Mouse (Mus musculus) layer of hippocampus, adult 2 months (tissue): ENCODE data around the gene Tjp3. TPM values are rescaled to one million over a fixed set of nuclear protein-coding genes. Genes with fewer than 3 reads are reported as not detected.

Source experiments
- DNase-seq, 2 experiments: peaks; one replicate each; pipeline ENCODE4 v3.0.0; 2022; ENCODE audit warnings: low spot score in 2 of 2
- H3K27ac ChIP-seq: fragments of 200-600 bp; 2 replicates; pipeline ENCODE4 v1.8.1; 2022
- H3K4me3 ChIP-seq: fragments of 200-600 bp; 2 replicates; pipeline ENCODE4 v1.8.1; 2022; ENCODE audit warnings: mild to moderate bottlenecking
- CTCF ChIP-seq: fragments of 200-600 bp; conservative IDR thresholded peaks from 2 replicates; pipeline ENCODE4 v1.8.1; 2022; ENCODE audit warnings: antibody characterized with exemption, mild to moderate bottlenecking, moderate library complexity
- long read RNA-seq, 2 experiments: library from polyadenylated mRNA; stranded (forward); transcript quantifications; one replicate each; pipeline ENCODE4 v2.0.0; 2021; ENCODE audit warnings: borderline mapping rate in 2 of 2
- total RNA-seq, 2 experiments: library from RNA; stranded (reverse); gene quantifications; 2 replicates each; pipeline ENCODE4 v1.2.3; 2021

Tjp3 gene
- total RNA-seq, result under 1 TPM; 0.54 to 0.91 TPM
- long read RNA-seq, experiment 1, partial matches to known transcripts, result 0 of 1 reads
- long read RNA-seq, experiment 1, other reads (novel, unspliced or antisense), result 1 of 1 reads
- long read RNA-seq, experiment 2, partial matches to known transcripts, result 1 of 2 reads
- long read RNA-seq, experiment 2, other reads (novel, unspliced or antisense), result 1 of 2 reads

GRCm38 (mm10) chr10:81291511-81292104 lies at the start of gene Tjp3:
Tjp3 (minus strand) TSS chr10:81291581.
- Histone ChIP-seq H3K27ac (no peak within 1 kb of the TSS), H3K4me3 (no peak within 1 kb of the TSS)

GRCm38 (mm10) chr10:81340551-81341332 lies 49.4 kb upstream of the Tjp3 start:
- no peak for DNase-seq
- Histone ChIP-seq H3K27ac (no peak overlapping the region), H3K4me3 (no peak overlapping the region)
- TF ChIP-seq CTCF, result no peak

More at GRCm38 (mm10) chr10:81291511-81292104, at the start of gene Tjp3:
- DNase-seq, result no peak
- no peak for TF ChIP-seq CTCF

- no peak for TF ChIP-seq CTCF
- no peak overlapping the region for H3K4me3 ChIP-seq
- DNase-seq, result no peak
- no peak overlapping the region for H3K27ac ChIP-seq
Measured at GRCm38 (mm10) chr10:81336558-81336957, 45.2 kb upstream of the Tjp3 start.

- H3K27ac ChIP-seq, result no peak overlapping the region
- no peak overlapping the region for H3K4me3 ChIP-seq
- no peak for DNase-seq
- no peak for TF ChIP-seq CTCF
Measured at GRCm38 (mm10) chr10:81335393-81336340, 44.3 kb upstream of the Tjp3 start.

DNA sequence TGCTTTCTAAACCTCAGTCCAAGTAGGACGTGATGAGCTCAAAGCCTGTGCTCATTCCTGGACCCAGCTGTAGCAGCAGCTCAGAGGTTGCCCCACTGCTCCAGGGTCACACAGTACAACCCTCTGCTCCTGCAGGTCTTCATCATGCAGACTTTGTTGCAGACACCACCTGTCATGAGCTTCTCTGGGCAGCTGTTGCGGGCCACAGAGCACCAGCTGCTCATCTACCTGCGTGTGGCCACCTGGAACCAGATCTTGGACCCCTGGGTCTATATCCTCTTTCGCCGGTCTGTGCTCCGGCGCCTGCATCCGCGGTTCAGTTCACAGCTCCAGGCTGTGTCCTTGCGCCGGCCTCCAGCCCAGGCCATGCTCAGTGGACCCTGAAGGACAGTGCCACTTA lies 42.9 kb upstream of the Tjp3 start:
- no peak overlapping the region for H3K27ac ChIP-seq
- no peak for DNase-seq
- no peak for TF ChIP-seq CTCF

GRCm38 (mm10) chr10:81332277-81332676 lies 40.9 kb upstream of the Tjp3 start:
- TF ChIP-seq CTCF, result no peak
- Histone ChIP-seq H3K27ac (no peak overlapping the region), H3K4me3 (no peak overlapping the region)
- no peak for DNase-seq

More for the DNA sequence above, 42.9 kb upstream of the Tjp3 start:
- no peak overlapping the region for H3K4me3 ChIP-seq

DNA sequence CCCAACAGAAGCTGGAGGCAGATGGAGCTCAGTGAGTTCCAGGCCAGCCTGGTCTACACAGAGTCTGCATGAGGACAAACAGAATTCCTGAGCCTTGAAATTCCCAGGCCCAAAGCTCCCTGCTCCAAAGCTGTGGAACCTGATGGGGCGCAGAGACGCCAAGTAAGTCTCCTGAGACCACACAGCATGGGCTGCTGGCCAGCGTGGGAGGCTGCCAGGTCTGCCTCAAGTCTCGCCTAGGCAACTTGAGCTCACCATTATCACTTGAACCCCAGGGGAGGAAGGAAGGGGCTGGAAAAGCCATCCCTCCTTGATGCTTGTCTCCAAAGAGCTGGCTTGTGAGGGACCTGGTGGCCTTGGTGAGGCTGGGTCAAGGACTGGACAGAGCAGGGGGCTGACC lies 38.6 kb upstream of the Tjp3 start:
- TF ChIP-seq CTCF, result no peak
- no peak for DNase-seq
- Histone ChIP-seq H3K4me3 (no peak overlapping the region), H3K27ac (peak overlapping the region; percentile 46; the same call in 1 of the 2 replicates)

DNA sequence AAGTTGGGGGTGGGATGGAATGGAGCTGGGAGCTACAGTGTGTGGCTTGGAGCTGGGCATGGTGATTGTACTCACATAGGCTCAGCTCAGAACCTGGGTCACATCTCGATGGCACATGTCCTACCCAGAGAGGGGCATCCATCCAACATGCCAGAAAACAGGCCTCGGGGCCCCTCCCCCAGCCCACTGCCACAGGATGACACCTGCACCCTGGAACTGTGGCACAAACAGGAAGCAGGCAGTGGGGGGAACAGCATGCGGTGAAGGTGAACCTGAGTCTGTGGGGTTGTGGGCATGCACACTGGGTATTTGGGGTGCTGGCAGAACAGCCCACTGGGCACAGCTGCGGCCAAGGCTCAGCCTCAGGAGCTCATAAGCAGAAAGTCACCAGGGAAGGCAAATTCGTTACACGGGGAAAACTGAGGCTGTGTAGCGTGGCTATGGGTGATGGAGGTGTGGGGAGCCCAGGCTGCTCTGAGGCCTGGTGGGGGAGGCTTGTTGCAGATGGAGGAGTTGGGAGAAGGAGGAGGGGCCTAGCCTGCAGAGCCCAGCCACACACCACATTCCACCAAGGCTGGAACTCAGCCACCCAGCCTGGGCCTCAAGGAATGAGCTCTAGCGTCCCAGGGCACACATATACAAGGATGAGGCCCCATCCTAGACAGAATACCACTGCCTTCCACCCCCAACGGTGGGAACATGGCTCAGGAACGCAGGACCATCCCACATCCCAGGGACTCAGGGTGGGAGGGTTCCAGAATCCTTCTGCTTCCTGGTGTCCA lies 38.0 kb upstream of the Tjp3 start:
- TF ChIP-seq CTCF, result no peak
- no peak for DNase-seq
- Histone ChIP-seq H3K27ac (peak overlapping the region; percentile 46; the same call in 1 of the 2 replicates), H3K4me3 (no peak overlapping the region)

GRCm38 (mm10) chr10:81328386-81328785 lies 37.0 kb upstream of the Tjp3 start, which contains the start of gene Tbxa2r:
Tbxa2r (plus strand) TSS chr10:81328731.
- DNase-seq, result no peak
- no peak within 1 kb of the TSS for H3K4me3 ChIP-seq
- TF ChIP-seq CTCF, result no peak
- peak within 1 kb of the TSS; percentile 69 for H3K27ac ChIP-seq

DNA sequence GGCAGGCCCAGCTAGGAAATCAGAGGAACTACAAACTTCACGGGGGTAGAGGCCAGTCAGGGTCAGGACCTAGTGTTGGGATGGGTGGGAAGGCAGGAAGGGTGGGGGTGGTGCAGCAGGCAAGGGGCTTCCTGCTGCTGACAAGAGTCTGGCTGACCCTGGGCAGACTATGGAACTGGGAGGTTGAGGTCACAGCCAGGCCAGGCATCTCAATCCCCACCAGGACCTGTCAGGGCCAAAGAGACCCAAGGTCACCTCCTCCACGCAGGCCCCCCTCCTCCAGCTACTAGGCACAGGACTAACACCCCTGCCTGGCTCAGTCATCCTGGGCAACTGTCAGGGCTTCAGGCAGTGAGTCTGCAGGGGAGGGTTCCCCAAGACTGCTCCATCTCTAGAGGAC lies 36.6 kb upstream of the Tjp3 start:
- peak overlapping the region; percentile 69 for H3K27ac ChIP-seq
- no peak for TF ChIP-seq CTCF
- H3K4me3 ChIP-seq, result no peak overlapping the region
- DNase-seq, result no peak

GRCm38 (mm10) chr10:81326858-81327257 lies 35.5 kb upstream of the Tjp3 start:
- no peak for TF ChIP-seq CTCF
- peak overlapping the region; percentile 83 for H3K27ac ChIP-seq
- H3K4me3 ChIP-seq, result no peak overlapping the region
- no peak for DNase-seq

DNA sequence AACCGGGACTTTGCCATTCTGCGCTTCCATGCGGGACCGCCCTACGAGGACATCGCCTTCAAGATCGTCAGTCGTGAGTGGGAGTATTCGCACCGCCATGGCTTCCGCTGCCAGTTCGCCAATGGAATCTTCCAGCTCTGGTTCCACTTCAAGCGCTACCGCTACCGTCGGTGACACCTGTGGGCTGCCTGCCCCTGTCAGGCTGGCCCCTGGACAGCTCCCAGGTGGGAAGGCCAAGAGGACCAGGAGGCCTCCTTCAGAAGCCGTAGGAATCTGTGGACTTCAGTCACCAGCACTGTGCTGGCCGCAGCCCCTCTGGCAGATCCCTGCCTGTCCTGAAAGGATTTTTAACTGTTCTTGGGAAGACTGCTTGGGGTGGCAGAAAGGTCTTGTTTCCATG lies 34.4 kb upstream of the Tjp3 start:
- no peak for TF ChIP-seq CTCF
- DNase-seq, result no peak
- H3K4me3 ChIP-seq, result no peak overlapping the region
- H3K27ac ChIP-seq, result peak overlapping the region; percentile 83
